Mouse (Mus musculus) megakaryocyte, embryonic 14.5 days (primary cell): ENCODE data around the gene Dhcr24.

Experiments used
- FLI1 ChIP-seq: IDR thresholded peaks from 2 replicates; pipeline ENCODE4 v1.6.1; 2012; ENCODE audit warnings: low read length, inconsistent platforms, mixed read lengths
- GATA1 ChIP-seq: IDR thresholded peaks from 3 replicates; pipeline ENCODE4 v1.6.1; 2012; ENCODE audit warnings: mixed read lengths, low read length, inconsistent platforms, borderline replicate concordance

DNA sequence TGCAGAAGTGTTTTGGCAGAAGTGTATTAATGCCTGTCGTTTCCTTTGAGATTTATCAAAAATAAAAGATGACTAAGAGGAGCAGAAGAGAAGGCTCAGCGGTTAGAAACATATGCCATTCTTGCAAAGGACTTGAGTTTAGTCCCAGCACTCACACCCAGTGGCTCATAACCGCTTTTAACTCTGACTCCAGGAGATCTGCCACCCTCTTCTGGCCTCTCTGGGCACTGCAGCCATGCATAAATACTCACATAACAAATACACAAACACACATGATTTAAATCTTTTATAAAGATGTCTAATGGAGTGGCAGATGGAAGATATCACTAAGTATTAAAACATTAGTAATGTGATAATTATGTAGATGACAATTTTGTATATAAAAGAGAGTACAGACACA lies 35.4 kb downstream of the Dhcr24 start:
- no peak for TF ChIP-seq GATA1
- no peak for TF ChIP-seq FLI1
